Mouse (Mus musculus) C2C12 (cell line): ENCODE measurements around the gene Cavin3.

Experiments
- CTCF ChIP-seq: IDR thresholded peaks from one replicate; pipeline ENCODE4 v1.5.1; 2011; ENCODE audit not compliant: control insufficient read depth, insufficient read depth, insufficient read length
- MAX ChIP-seq: IDR thresholded peaks from one replicate; pipeline ENCODE4 v1.6.1; 2011; ENCODE audit warnings: mild to moderate bottlenecking, control low read depth
- MYOG ChIP-seq: IDR thresholded peaks from one replicate; pipeline ENCODE4 v1.6.1; 2011; ENCODE audit not compliant: control insufficient read depth, insufficient read length; ENCODE audit errors: extremely low read depth
- USF1 ChIP-seq: IDR thresholded peaks from one replicate; pipeline ENCODE4 v1.6.1; 2011; ENCODE audit warnings: low read depth, mild to moderate bottlenecking, control low read depth, moderate library complexity

- TF ChIP-seq CTCF (no peak), MYOG (no peak), USF1 (no peak), MAX (no peak)
These were observed 47.3 kb downstream of the Cavin3 start for GRCm38 (mm10) chr7:105434798-105435197.
